ENCODE assay signal across 28 mouse cellular contexts in the genomic region with DNA sequence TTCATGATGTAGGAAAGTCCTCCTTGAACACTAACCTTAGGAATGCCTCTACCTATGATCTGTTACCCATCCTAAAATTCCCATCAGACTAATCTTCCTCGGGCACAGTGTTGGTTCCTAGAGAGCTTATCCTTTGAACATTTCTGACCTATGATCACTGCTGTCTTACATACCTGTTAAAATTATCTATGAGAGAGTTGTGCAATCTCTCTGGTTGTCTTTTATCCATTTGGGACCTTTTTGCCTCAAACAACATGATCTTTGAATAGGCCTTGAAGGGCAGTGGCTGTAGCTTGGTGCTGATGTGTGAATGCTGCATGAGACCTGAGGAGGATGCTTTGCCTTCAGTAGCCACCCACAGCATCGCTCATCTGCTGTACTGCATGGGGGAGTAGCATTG.
"Had no signal": no experiment of that assay in that cellular context is flagged by ENCODE, and none has a peak within 500 bp of the region (broad histone marks: within the 10 kb centered on the region; RNA-seq: fewer than 3 reads in every experiment).

No protein-coding gene starts in this region.

- H3K9ac ChIP-seq: limb, embryonic 12.5 days; limb, embryonic 13.5 days; limb, embryonic 15.5 days; liver, embryonic 12.5 days; liver, embryonic 13.5 days; liver, embryonic 14.5 days; liver, embryonic 15.5 days; liver, postnatal 0 days; lung, embryonic 14.5 days; lung, embryonic 15.5 days; midbrain, embryonic 12.5 days; midbrain, embryonic 13.5 days; midbrain, embryonic 15.5 days; neural tube, embryonic 12.5 days had no signal

- H3K27ac ChIP-seq: left cerebral cortex, adult 2 months; limb, embryonic 10.5 days; limb, embryonic 12.5 days; limb, embryonic 13.5 days; limb, embryonic 15.5 days; liver, embryonic 12.5 days; liver, embryonic 13.5 days; liver, embryonic 14.5 days; liver, embryonic 15.5 days; lung, embryonic 15.5 days; macrophage; midbrain, embryonic 10.5 days; midbrain, embryonic 12.5 days; midbrain, embryonic 15.5 days; neural tube, embryonic 12.5 days had no signal

- H3K27me3 ChIP-seq: limb, embryonic 12.5 days; limb, embryonic 13.5 days; limb, embryonic 15.5 days; liver, embryonic 12.5 days; liver, embryonic 13.5 days; liver, embryonic 15.5 days; lung, embryonic 15.5 days; megakaryocyte, embryonic 14.5 days; midbrain, embryonic 12.5 days; midbrain, embryonic 13.5 days; midbrain, embryonic 15.5 days; neural tube, embryonic 12.5 days had no signal

- DNase-seq: left cerebral cortex, postnatal 4 days; liver, embryonic 13.5 days; liver, postnatal 0 days; lung, adult 18-20 months; lung, adult 2 months; lung, embryonic 14.5 days; lung, postnatal 10 days; lung, postnatal 14 days; lung, postnatal 36 days; lung, postnatal 4 days; midbrain, embryonic 14.5 days had no signal

- H3K4me3 ChIP-seq: left cerebral cortex, adult 2 months; limb, embryonic 10.5 days; limb, embryonic 12.5 days; limb, embryonic 13.5 days; limb, embryonic 15.5 days; liver, embryonic 12.5 days; liver, embryonic 13.5 days; liver, embryonic 15.5 days; lung, embryonic 15.5 days; megakaryocyte, embryonic 14.5 days; midbrain, embryonic 10.5 days; midbrain, embryonic 12.5 days; midbrain, embryonic 13.5 days; midbrain, embryonic 15.5 days; myocyte; neural tube, embryonic 12.5 days had no signal

- H3K36me3 ChIP-seq: limb, embryonic 10.5 days; limb, embryonic 12.5 days; limb, embryonic 13.5 days; limb, embryonic 15.5 days; liver, embryonic 12.5 days; liver, embryonic 13.5 days; liver, embryonic 15.5 days; lung, embryonic 15.5 days; midbrain, embryonic 10.5 days; midbrain, embryonic 12.5 days; midbrain, embryonic 13.5 days; midbrain, embryonic 15.5 days; neural tube, embryonic 12.5 days had no signal

- H3K4me1 ChIP-seq: limb, embryonic 10.5 days; limb, embryonic 12.5 days; limb, embryonic 13.5 days; limb, embryonic 15.5 days; liver, embryonic 12.5 days; liver, embryonic 13.5 days; liver, embryonic 15.5 days; lung, embryonic 15.5 days; megakaryocyte, embryonic 14.5 days; midbrain, embryonic 10.5 days; neural tube, embryonic 12.5 days had no signal
